Mouse (Mus musculus) kidney, postnatal 10 days (tissue): Measurements from ENCODE around the gene Dapk1.

Source experiments
- DNase-seq: peaks from one replicate; pipeline ENCODE4 v3.0.0; 2021; ENCODE audit warnings: mixed read lengths

The Dapk1 gene

GRCm38 (mm10) chr13:60616036-60616435 is 14.3 kb downstream of the Dapk1 start:
- no peak for DNase-seq

GRCm38 (mm10) chr13:60618287-60618686 is 16.5 kb downstream of the Dapk1 start:
- no peak for DNase-seq

- DNase-seq = no peak
These were observed 18.0 kb downstream of the Dapk1 start for GRCm38 (mm10) chr13:60619723-60620122.

- peak; percentile 36 for DNase-seq
These were observed 19.7 kb downstream of the Dapk1 start for GRCm38 (mm10) chr13:60621411-60621965.

GRCm38 (mm10) chr13:60625581-60625980 is 23.8 kb downstream of the Dapk1 start:
- DNase-seq = no peak

- DNase-seq = no peak
These were observed 26.3 kb downstream of the Dapk1 start for GRCm38 (mm10) chr13:60627843-60628656.

- no peak for DNase-seq
These were observed 26.9 kb downstream of the Dapk1 start for GRCm38 (mm10) chr13:60628657-60628950.

GRCm38 (mm10) chr13:60629419-60629818 is 27.7 kb downstream of the Dapk1 start:
- DNase-seq = no peak

GRCm38 (mm10) chr13:60633945-60634344 is 32.2 kb downstream of the Dapk1 start:
- DNase-seq = peak; percentile 29

GRCm38 (mm10) chr13:60635636-60636035 is 33.9 kb downstream of the Dapk1 start:
- peak; percentile 25 for DNase-seq

GRCm38 (mm10) chr13:60639482-60640055 is 37.8 kb downstream of the Dapk1 start:
- DNase-seq = no peak

- DNase-seq = no peak
These were observed 38.7 kb downstream of the Dapk1 start for GRCm38 (mm10) chr13:60640420-60640819.

GRCm38 (mm10) chr13:60644457-60644889 is 42.7 kb downstream of the Dapk1 start:
- DNase-seq = no peak

GRCm38 (mm10) chr13:60646791-60647190 is 45.0 kb downstream of the Dapk1 start:
- no peak for DNase-seq

GRCm38 (mm10) chr13:60648350-60648749 is 46.6 kb downstream of the Dapk1 start:
- no peak for DNase-seq

- DNase-seq = no peak
These were observed 48.3 kb downstream of the Dapk1 start for GRCm38 (mm10) chr13:60650000-60650399.

- DNase-seq = no peak
These were observed 52.3 kb downstream of the Dapk1 start for GRCm38 (mm10) chr13:60654017-60654565.

GRCm38 (mm10) chr13:60655246-60655645 is 53.5 kb downstream of the Dapk1 start:
- DNase-seq = no peak

GRCm38 (mm10) chr13:60659600-60659999 is 57.9 kb downstream of the Dapk1 start:
- no peak for DNase-seq

GRCm38 (mm10) chr13:60660056-60660455 is 58.3 kb downstream of the Dapk1 start:
- no peak for DNase-seq

GRCm38 (mm10) chr13:60660711-60661261 is 59.0 kb downstream of the Dapk1 start:
- DNase-seq = no peak

- peak; percentile 26 for DNase-seq
These were observed 60.9 kb downstream of the Dapk1 start for GRCm38 (mm10) chr13:60662493-60663177.

- no peak for DNase-seq
These were observed 62.3 kb downstream of the Dapk1 start for GRCm38 (mm10) chr13:60664058-60664457.
